In the genomic region with DNA sequence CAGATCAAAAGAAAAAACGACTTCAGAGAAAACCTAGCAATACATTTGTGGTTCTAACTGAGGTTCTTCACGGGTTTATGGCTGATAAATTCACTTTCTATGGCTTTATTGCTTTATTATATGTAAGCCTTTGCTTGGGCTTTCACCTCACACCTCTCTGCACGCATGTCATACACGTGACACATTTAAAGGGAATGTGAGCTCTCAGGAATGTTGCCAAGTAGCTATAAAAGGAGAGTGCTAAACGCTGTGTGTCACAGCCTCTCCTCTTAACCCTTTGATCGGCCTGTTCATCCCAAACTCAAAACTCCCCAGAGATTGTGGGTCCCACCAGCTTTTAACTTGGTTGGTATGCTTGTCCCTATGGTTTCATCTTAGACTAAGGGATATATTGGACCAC, we compare ENCODE assay signal across 8 mouse cellular contexts. TPM values are rescaled to one million over a fixed set of nuclear protein-coding genes. Genes with fewer than 3 reads are reported as not detected.
A peak's percentile ranks its signal among the peaks of the same experiment; 100 is the strongest.
DNase-seq lines count a peak whose midpoint lies in the region; ATAC-seq and TF ChIP-seq lines count a peak whose summit lies in the region.

No protein-coding gene starts in this region.

- peak; percentile 51 for DNase-seq in lung, postnatal 10 days
- DNase-seq in embryo, embryonic 10 days (ENCODE audit: low spot score), result no peak
- no peak for DNase-seq in thymus, postnatal 14 days
- DNase-seq in left cerebral cortex, postnatal 4 days, result no peak

- no peak for TF ChIP-seq POLR2A in cortical plate, adult 2 months (IDR thresholded peaks at IDR 0.05; ENCODE audit: extremely low read depth, insufficient read depth, low read length)

- peak overlapping the region; percentile 75; the same call in 1 of the 2 replicates for H3K27ac ChIP-seq in cortical plate, adult 2 months (ENCODE audit: insufficient read depth, low read length)
- peak overlapping the region; percentile 99 for H3K27ac ChIP-seq in hindbrain, embryonic 15.5 days (replicated peaks)

- peak overlapping the region; percentile 92 for H3K9ac ChIP-seq in hindbrain, embryonic 15.5 days

- H3K9me3 ChIP-seq in megakaryocyte, embryonic 14.5 days, result no peaks in the 10 kb centered on the region
- no peaks in the 10 kb centered on the region for H3K9me3 ChIP-seq in hindbrain, embryonic 15.5 days

- peak overlapping the region; percentile 16 for H3K4me3 ChIP-seq in megakaryocyte, embryonic 14.5 days (replicated peaks)
- peak overlapping the region; percentile 92 for H3K4me3 ChIP-seq in cortical plate, adult 2 months (ENCODE audit: insufficient read depth, low read length)
- peak overlapping the region; percentile 63 for H3K4me3 ChIP-seq in hindbrain, embryonic 15.5 days

- ATAC-seq in megakaryocyte, adult 5-6 weeks (ENCODE audit: poor library complexity, severe bottlenecking), result no peak
- no peak for ATAC-seq in hindbrain, embryonic 15.5 days (ENCODE audit: low FRiP score, low read depth)

- peaks cover 28% of the 10 kb centered on the region for H3K36me3 ChIP-seq in megakaryocyte, embryonic 14.5 days (replicated peaks; ENCODE audit: low read length)
- peaks cover 6% of the 10 kb centered on the region; the same call in 1 of the 2 replicates for H3K36me3 ChIP-seq in hindbrain, embryonic 15.5 days

- H3K4me1 ChIP-seq in megakaryocyte, embryonic 14.5 days, result peaks cover 54% of the 10 kb centered on the region
- peaks cover 8% of the 10 kb centered on the region; the same call in 1 of the 2 replicates for H3K4me1 ChIP-seq in cortical plate, adult 2 months (ENCODE audit: control insufficient read depth, insufficient read depth, low read length)
- peaks cover 54% of the 10 kb centered on the region for H3K4me1 ChIP-seq in hindbrain, embryonic 15.5 days (replicated peaks)

- TF ChIP-seq CTCF in cortical plate, adult 2 months (IDR thresholded peaks at IDR 0.05; ENCODE audit: extremely low read depth, insufficient read depth, low read length), result no peak

- H3K4me2 ChIP-seq in hindbrain, embryonic 15.5 days, result peak overlapping the region; percentile 96

- WGBS in hindbrain, embryonic 15.5 days, result 60% methylated on average over 6 of the region's 6 CpGs

- intact Hi-C loops in left cerebral cortex, postnatal 4 days (cut with DNase I), result loop anchor here (5.0 kb wide), 1 partner anchor 176 kb away; no protein-coding TSS in a partner anchor

- no peaks in the 10 kb centered on the region for H3K27me3 ChIP-seq in megakaryocyte, embryonic 14.5 days (replicated peaks)
- no peaks in the 10 kb centered on the region for H3K27me3 ChIP-seq in hindbrain, embryonic 15.5 days

RNA-seq across cellular contexts. Expression of gene Cipc, which starts 1.8 kb away (rescaled TPM):
- 4.8 and 6.4 TPM in 2 replicates for polyA plus RNA-seq in megakaryocyte, embryonic 14.5 days (2012; ENCODE audit: insufficient read depth, low replicate concordance)
- total RNA-seq in megakaryocyte, adult 5-6 weeks (2015), result 12.0 and 12.9 TPM in 2 replicates
- total RNA-seq in megakaryocyte, adult 5-6 weeks (2017), result 8.9 and 11.0 TPM in 2 replicates
- polyA plus RNA-seq in cortical plate, adult 2 months (2012; rRNA removed), result 83.7 and 84.4 TPM in 2 replicates
- 45.1 and 46.1 TPM in 2 replicates for polyA plus RNA-seq in hindbrain, embryonic 15.5 days (2015; fragmentation: Nextera tagmentation; extraction: Ambion mirVana)
- total RNA-seq in left cerebral cortex, postnatal 4 days (2021), result 10 to 100 TPM; 56.9 to 60.6 TPM

RNA-seq across cellular contexts. Expression of gene Zdhhc22, which starts 41.6 kb away (rescaled TPM):
- polyA plus RNA-seq in megakaryocyte, embryonic 14.5 days (2012; ENCODE audit: insufficient read depth, low replicate concordance), result not detected in 2 replicates
- not detected in 2 replicates for total RNA-seq in megakaryocyte, adult 5-6 weeks (2015)
- not detected in 2 replicates for total RNA-seq in megakaryocyte, adult 5-6 weeks (2017)
- 61.1 and 65.1 TPM in 2 replicates for polyA plus RNA-seq in cortical plate, adult 2 months (2012; rRNA removed)
- 21.8 and 22.0 TPM in 2 replicates for polyA plus RNA-seq in hindbrain, embryonic 15.5 days (2015; fragmentation: Nextera tagmentation; extraction: Ambion mirVana)
- total RNA-seq in left cerebral cortex, postnatal 4 days (2021), result 10 to 100 TPM; 15.8 to 19.0 TPM

Comparison
In these comparisons a context has a peak if more than half of its experiments do, and no peak if none do; other contexts are left out.
1. H3K4me3 ChIP-seq: peak in every context shown above with its lines; median percentile 92 in cortical plate, adult 2 months; 63 in hindbrain, embryonic 15.5 days; 16 in megakaryocyte, embryonic 14.5 days.
2. RNA of gene Zdhhc22, which starts 41.6 kb away (polyA plus RNA-seq): 61.1 to 65.1 TPM in cortical plate, adult 2 months and 21.8 to 22.0 TPM in hindbrain, embryonic 15.5 days; not detected in megakaryocyte, embryonic 14.5 days; every median in the first group is over 10 times any median in the second.